Mouse (Mus musculus): Measurements from ENCODE around the gene Cacna1d. TPM values are rescaled to one million over a fixed set of nuclear protein-coding genes. Genes with fewer than 3 reads are reported as not detected.

Cacna1d gene
- total RNA-seq, 2 experiments from 2014 or later, result 59.7 to 60.9 TPM

GRCm38 (mm10) chr14:30177850-30178249 lies 313.4 kb downstream of the Cacna1d start:
- peak; percentile 62 for DNase-seq
- intact Hi-C loops (cut with DNase I), result no loop called here

GRCm38 (mm10) chr14:30175362-30175761 lies 315.9 kb downstream of the Cacna1d start:
- no peak for DNase-seq
- intact Hi-C loops (cut with DNase I), result no loop called here

- no peak for DNase-seq
- intact Hi-C loops (cut with DNase I), result no loop called here
Observed at GRCm38 (mm10) chr14:30172821-30173755, 318.2 kb downstream of the Cacna1d start.

GRCm38 (mm10) chr14:30171593-30171992 lies 319.7 kb downstream of the Cacna1d start:
- no peak for DNase-seq
- intact Hi-C loops (cut with DNase I), result no loop called here

GRCm38 (mm10) chr14:30171008-30171407 lies 320.2 kb downstream of the Cacna1d start:
- intact Hi-C loops (cut with DNase I), result no loop called here
- DNase-seq, result no peak

GRCm38 (mm10) chr14:30169455-30169854 lies 321.8 kb downstream of the Cacna1d start:
- no peak for DNase-seq
- intact Hi-C loops (cut with DNase I), result no loop called here

GRCm38 (mm10) chr14:30168902-30169301 lies 322.4 kb downstream of the Cacna1d start:
- DNase-seq, result peak; percentile 56
- intact Hi-C loops (cut with DNase I), result no loop called here

GRCm38 (mm10) chr14:30168387-30168786 lies 322.9 kb downstream of the Cacna1d start:
- intact Hi-C loops (cut with DNase I), result no loop called here
- no peak for DNase-seq

GRCm38 (mm10) chr14:30167606-30168005 lies 323.6 kb downstream of the Cacna1d start:
- DNase-seq, result no peak
- intact Hi-C loops (cut with DNase I), result no loop called here

- intact Hi-C loops (cut with DNase I), result no loop called here
- DNase-seq, result no peak
Observed at GRCm38 (mm10) chr14:30166036-30166435, 325.2 kb downstream of the Cacna1d start.

- intact Hi-C loops (cut with DNase I), result no loop called here
- peak; percentile 76 for DNase-seq
Observed at GRCm38 (mm10) chr14:30163733-30164708, 327.2 kb downstream of the Cacna1d start.

- intact Hi-C loops (cut with DNase I), result no loop called here
- DNase-seq, result peak; percentile 81
Observed at GRCm38 (mm10) chr14:30147774-30148173, 343.5 kb downstream of the Cacna1d start.

- DNase-seq, result no peak
- intact Hi-C loops (cut with DNase I), result loop anchor here (5.0 kb wide), 1 partner anchor 214 kb away; no protein-coding TSS in a partner anchor
Observed at GRCm38 (mm10) chr14:30138379-30138964, 352.8 kb downstream of the Cacna1d start.

- intact Hi-C loops (cut with DNase I), result loop anchor here (2.0 to 5.0 kb wide), 2 partner anchors 214 to 323 kb away; no protein-coding TSS in a partner anchor
- no peak for DNase-seq
Observed at GRCm38 (mm10) chr14:30137961-30138360, 353.3 kb downstream of the Cacna1d start.

- peak; percentile 87 for DNase-seq
- intact Hi-C loops (cut with DNase I), result loop anchor here (2.0 to 5.0 kb wide), 2 partner anchors 215 to 324 kb away; no protein-coding TSS in a partner anchor
Observed at GRCm38 (mm10) chr14:30136965-30137364, 354.3 kb downstream of the Cacna1d start.

- intact Hi-C loops (cut with DNase I), result loop anchor here (5.0 kb wide), 1 partner anchor 217 kb away; no protein-coding TSS in a partner anchor
- DNase-seq, result no peak
Observed at GRCm38 (mm10) chr14:30135351-30135750, 355.9 kb downstream of the Cacna1d start.

- intact Hi-C loops (cut with DNase I), result no loop called here
Observed at GRCm38 (mm10) chr14:30133684-30134083, 357.6 kb downstream of the Cacna1d start.

GRCm38 (mm10) chr14:30131256-30131655 lies 360.0 kb downstream of the Cacna1d start:
- intact Hi-C loops (cut with DNase I), result no loop called here
- no peak for DNase-seq

More at GRCm38 (mm10) chr14:30133684-30134083, 357.6 kb downstream of the Cacna1d start:
- DNase-seq, result no peak

GRCm38 (mm10) chr14:30130092-30130491 lies 361.2 kb downstream of the Cacna1d start:
- intact Hi-C loops (cut with DNase I), result no loop called here

GRCm38 (mm10) chr14:30129378-30129777 lies 361.9 kb downstream of the Cacna1d start:
- intact Hi-C loops (cut with DNase I), result no loop called here
- DNase-seq, result peak; percentile 53

More at GRCm38 (mm10) chr14:30130092-30130491, 361.2 kb downstream of the Cacna1d start:
- DNase-seq, result no peak

Measured in left cerebral cortex, postnatal 4 days (tissue).